Mouse (Mus musculus): ENCODE results near the gene 1700023F06Rik. TPM values are rescaled to one million over a fixed set of nuclear protein-coding genes. Genes with fewer than 3 reads are reported as not detected.

Gene 1700023F06Rik
- not detected for polyA plus RNA-seq (2014; fragmentation: Illumina TruSeq; extraction: RNeasy Lipid Tissue Mini Kit (QIAGEN cat#74804); ENCODE audit: low read depth, low replicate concordance)

GRCm38 (mm10) chr11:103208458-103208857, at the start of gene 1700023F06Rik:
1700023F06Rik (minus strand) TSS chr11:103208558.

GRCm38 (mm10) chr11:103217790-103218516, 9.6 kb upstream of the 1700023F06Rik start, which contains the start of gene Spata32:
Spata32 (minus strand) TSS chr11:103218432.

DNA sequence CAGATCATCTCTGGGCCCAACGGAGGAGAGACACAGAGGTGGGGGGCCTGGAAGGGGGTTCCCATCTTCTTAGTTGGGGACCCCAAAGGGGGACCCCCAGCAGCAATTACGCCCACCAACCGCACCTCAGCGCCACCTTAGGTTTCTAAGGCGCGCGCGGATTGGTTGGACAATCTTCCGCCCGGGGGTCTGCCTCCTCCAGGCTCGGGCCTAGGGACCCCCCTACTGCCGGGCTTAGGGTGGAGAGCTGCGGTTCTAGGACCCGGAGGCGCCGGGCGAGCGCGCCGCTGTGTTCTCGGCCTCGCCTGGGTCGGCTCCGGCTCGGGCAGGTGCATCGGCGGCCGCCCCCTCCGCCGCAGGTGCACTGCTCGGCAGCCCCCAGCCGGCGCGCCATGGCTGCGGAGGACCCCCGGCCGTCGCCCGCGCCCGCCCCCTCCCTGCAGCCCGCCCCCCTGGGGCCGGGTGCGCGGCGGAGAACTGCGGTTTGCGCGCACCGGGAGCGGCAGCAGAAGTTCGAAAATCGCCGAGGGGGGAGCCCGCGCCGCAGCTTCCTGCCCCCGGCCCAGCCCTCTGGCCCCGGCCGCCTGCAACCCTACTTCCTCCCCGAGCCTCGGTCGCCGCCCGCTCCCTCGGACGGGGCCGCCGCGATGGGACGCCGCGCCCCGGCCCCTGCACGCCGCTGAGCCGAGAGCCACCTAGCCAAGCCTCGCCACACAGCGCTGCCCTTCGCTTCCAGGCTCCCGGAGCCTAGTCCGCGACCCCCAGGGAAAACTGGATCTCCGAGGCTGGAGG, 37.7 kb downstream of the 1700023F06Rik start, which contains the start of gene Fmnl1:
Gene Fmnl1, plus strand, starts transcription at position 614 of the 792 bp plus-strand sequence.

Other genes with a start within 250 kb of the 1700023F06Rik start
- gene Nmt1, start 180.4 kb downstream of the 1700023F06Rik start, polyA plus RNA-seq (2014; fragmentation: Illumina TruSeq; extraction: RNeasy Lipid Tissue Mini Kit (QIAGEN cat#74804); ENCODE audit: low read depth, low replicate concordance): 18.6 TPM
- gene Dcakd, start 180.2 kb downstream of the 1700023F06Rik start, polyA plus RNA-seq (2014; fragmentation: Illumina TruSeq; extraction: RNeasy Lipid Tissue Mini Kit (QIAGEN cat#74804); ENCODE audit: low read depth, low replicate concordance): 20.1 TPM
- not detected for gene Plcd3, start 106.9 kb downstream of the 1700023F06Rik start, polyA plus RNA-seq (2014; fragmentation: Illumina TruSeq; extraction: RNeasy Lipid Tissue Mini Kit (QIAGEN cat#74804); ENCODE audit: low read depth, low replicate concordance)
- 7.2 TPM for gene Acbd4, start 106.9 kb downstream of the 1700023F06Rik start, polyA plus RNA-seq (2014; fragmentation: Illumina TruSeq; extraction: RNeasy Lipid Tissue Mini Kit (QIAGEN cat#74804); ENCODE audit: low read depth, low replicate concordance)
- gene Hexim1, start 92.3 kb downstream of the 1700023F06Rik start, polyA plus RNA-seq (2014; fragmentation: Illumina TruSeq; extraction: RNeasy Lipid Tissue Mini Kit (QIAGEN cat#74804); ENCODE audit: low read depth, low replicate concordance): 73.2 TPM
- 0.58 TPM for gene Hexim2, start 76.1 kb downstream of the 1700023F06Rik start, polyA plus RNA-seq (2014; fragmentation: Illumina TruSeq; extraction: RNeasy Lipid Tissue Mini Kit (QIAGEN cat#74804); ENCODE audit: low read depth, low replicate concordance)
- 2.2 TPM for gene Fmnl1, start 37.5 kb downstream of the 1700023F06Rik start, polyA plus RNA-seq (2014; fragmentation: Illumina TruSeq; extraction: RNeasy Lipid Tissue Mini Kit (QIAGEN cat#74804); ENCODE audit: low read depth, low replicate concordance)
- gene Spata32, start 9.9 kb upstream of the 1700023F06Rik start, polyA plus RNA-seq (2014; fragmentation: Illumina TruSeq; extraction: RNeasy Lipid Tissue Mini Kit (QIAGEN cat#74804); ENCODE audit: low read depth, low replicate concordance): not detected
- not detected for gene Map3k14, start 58.9 kb upstream of the 1700023F06Rik start, polyA plus RNA-seq (2014; fragmentation: Illumina TruSeq; extraction: RNeasy Lipid Tissue Mini Kit (QIAGEN cat#74804); ENCODE audit: low read depth, low replicate concordance)
- 0.23 TPM for gene Arhgap27, start 155.1 kb upstream of the 1700023F06Rik start, polyA plus RNA-seq (2014; fragmentation: Illumina TruSeq; extraction: RNeasy Lipid Tissue Mini Kit (QIAGEN cat#74804); ENCODE audit: low read depth, low replicate concordance)
- 2.6 TPM for gene Plekhm1, start 204.1 kb upstream of the 1700023F06Rik start, polyA plus RNA-seq (2014; fragmentation: Illumina TruSeq; extraction: RNeasy Lipid Tissue Mini Kit (QIAGEN cat#74804); ENCODE audit: low read depth, low replicate concordance)